Mouse (Mus musculus) kidney, embryonic 14.5 days (tissue): ENCODE results near the gene Cmc1. TPM values are rescaled to one million over a fixed set of nuclear protein-coding genes. Genes with fewer than 3 reads are reported as not detected.

ENCODE experiments used
- ATAC-seq: fragments of 200-750 bp; cut with Nextera tagmentation; 2 replicates; pipeline ENCODE4 v1.8.0; 2017; ENCODE audit warnings: moderate number of reproducible peaks, mild to moderate bottlenecking, moderate TSS enrichment, moderate library complexity; ENCODE audit not compliant: low FRiP score, low TSS enrichment
- H3K27ac ChIP-seq: fragments of 300-500 bp; sonication (generic); 2 replicates; pipeline ENCODE4 v1.5.1; 2014; ENCODE audit warnings: low read depth, mild to moderate bottlenecking, low read length, moderate library complexity, mixed read lengths
- H3K27me3 ChIP-seq: fragments of 300-500 bp; sonication (generic); 2 replicates; pipeline ENCODE4 v1.6.1; 2014; ENCODE audit warnings: mild to moderate bottlenecking, low read length; ENCODE audit not compliant: control insufficient read depth, insufficient read depth
- H3K36me3 ChIP-seq: fragments of 300-500 bp; sonication (generic); 2 replicates; pipeline ENCODE4 v1.6.1; 2014; ENCODE audit warnings: low read length, mixed read lengths; ENCODE audit not compliant: control insufficient read depth, insufficient read depth
- H3K4me1 ChIP-seq: fragments of 300-500 bp; sonication (generic); 2 replicates; pipeline ENCODE4 v1.6.1; 2014; ENCODE audit warnings: low read length, mixed read lengths; ENCODE audit not compliant: control insufficient read depth, insufficient read depth
- H3K4me2 ChIP-seq: fragments of 300-500 bp; sonication (generic); replicated peaks from 2 replicates; pipeline ENCODE4 v1.6.1; 2014; ENCODE audit warnings: low read depth, mild to moderate bottlenecking, low read length
- H3K4me3 ChIP-seq: fragments of 300-500 bp; sonication (generic); 2 replicates; pipeline ENCODE4 v1.5.1; 2014; ENCODE audit warnings: mild to moderate bottlenecking, low read length
- H3K9ac ChIP-seq: fragments of 300-500 bp; sonication (generic); 2 replicates; pipeline ENCODE4 v1.6.1; 2014; ENCODE audit warnings: low read depth, mild to moderate bottlenecking, low read length, moderate library complexity
- H3K9me3 ChIP-seq: fragments of 300-500 bp; sonication (generic); 2 replicates; pipeline ENCODE4 v1.6.1; 2016; ENCODE audit warnings: low read length; ENCODE audit not compliant: control insufficient read depth
- WGBS: fragments of 180-500 bp; shearing (Covaris S2); extraction: QIAGEN DNeasy Blood & Tissue Kit; methylation state at CpG from one replicate; pipeline ENCODE4 v1.1.7; 2014; 5-methylcytosine and 5-hydroxymethylcytosine counted together
- polyA plus RNA-seq: library from polyadenylated mRNA; unstranded; fragments of >200 nt; fragmentation: Nextera tagmentation; extraction: Ambion mirVana; gene quantifications from 2 replicates; pipeline ENCODE4 v1.2.1, GENCODE M21; 2014

Cmc1 gene
- polyA plus RNA-seq, 1 experiment from 2014 or later, result 52.6 TPM

DNA sequence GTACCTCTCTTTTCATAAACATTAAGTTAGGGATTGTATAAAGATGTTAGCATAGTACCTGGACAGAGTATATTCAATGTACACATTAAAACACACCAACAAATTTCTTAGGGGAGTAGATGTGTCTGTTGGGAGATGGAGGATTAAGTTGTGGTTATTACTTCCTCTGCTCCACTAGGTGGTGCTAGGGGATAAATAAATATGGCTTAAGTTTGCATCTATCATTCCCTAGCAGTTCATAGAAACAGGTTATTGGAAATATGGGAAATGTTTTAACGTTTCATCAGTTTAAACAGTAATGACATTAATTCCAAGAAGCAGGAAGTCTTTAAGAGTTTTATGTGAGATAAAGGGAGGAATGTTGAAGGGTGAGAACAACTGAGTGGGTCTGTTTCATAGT, 96.7 kb downstream of the Cmc1 start:
- H3K4me1 ChIP-seq, result no peaks in the 10 kb centered on the region
- no peaks in the 10 kb centered on the region for H3K27me3 ChIP-seq
- no peaks in the 10 kb centered on the region for H3K9me3 ChIP-seq
- 56% methylated on average over 1 of the region's 1 CpGs for WGBS
- peaks cover 38% of the 10 kb centered on the region for H3K36me3 ChIP-seq
- no peak for ATAC-seq
- H3K9ac ChIP-seq, result no peak overlapping the region
- H3K4me3 ChIP-seq, result no peak overlapping the region
- no peak overlapping the region for H3K4me2 ChIP-seq
- H3K27ac ChIP-seq, result no peak overlapping the region

DNA sequence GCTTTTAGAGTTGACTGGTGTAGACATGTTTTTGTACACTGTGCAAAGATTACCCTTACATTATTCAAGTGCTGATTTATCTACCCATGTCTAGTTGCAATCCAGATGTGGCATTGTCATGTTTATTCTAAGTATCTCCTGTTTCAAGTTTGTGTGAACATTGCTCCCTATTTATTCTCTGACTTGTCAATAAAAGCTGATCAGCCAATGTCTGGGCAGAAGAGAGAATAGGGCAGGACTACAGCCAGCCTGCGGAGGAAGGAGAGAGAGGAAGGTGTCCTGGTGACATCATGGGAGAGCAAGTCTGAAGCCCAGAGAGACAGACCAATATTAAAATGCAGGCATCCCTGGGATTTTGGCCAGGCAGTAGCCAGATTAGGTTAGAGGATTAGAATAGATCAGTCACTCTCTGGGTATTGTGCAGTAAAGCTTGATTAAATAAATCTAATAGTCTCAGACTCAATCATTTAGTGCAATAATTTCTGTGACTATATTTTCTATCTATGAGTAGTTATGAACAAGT, 104.9 kb downstream of the Cmc1 start:
- H3K4me3 ChIP-seq, result no peak overlapping the region
- no peak overlapping the region for H3K27ac ChIP-seq
- H3K27me3 ChIP-seq, result no peaks in the 10 kb centered on the region
- no peaks in the 10 kb centered on the region for H3K9me3 ChIP-seq
- H3K36me3 ChIP-seq, result peaks cover 14% of the 10 kb centered on the region; the same call in 1 of the 2 replicates
- ATAC-seq, result no peak
- no peak overlapping the region for H3K4me2 ChIP-seq
- H3K9ac ChIP-seq, result no peak overlapping the region
- peaks cover 10% of the 10 kb centered on the region for H3K4me1 ChIP-seq
- WGBS, result 72% methylated on average over 1 of the region's 1 CpGs

DNA sequence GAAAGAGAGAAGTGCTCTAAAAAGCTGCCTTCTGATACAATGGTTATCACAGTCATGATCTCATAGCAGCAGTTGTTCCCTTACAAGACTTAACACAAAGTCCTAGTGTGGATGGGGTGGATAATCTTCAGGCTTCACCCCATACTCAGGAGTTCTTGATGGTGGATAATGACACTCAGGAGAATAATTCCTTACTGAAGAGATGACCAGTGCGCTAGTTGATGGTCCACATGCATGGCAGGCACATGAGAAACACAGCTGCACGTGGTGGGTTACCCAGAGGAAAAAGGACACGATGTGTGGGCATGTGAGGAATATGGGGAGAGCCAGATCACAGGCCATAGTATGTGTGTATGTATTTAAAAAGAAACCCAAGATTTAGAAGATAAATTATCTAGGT, 106.4 kb downstream of the Cmc1 start:
- no peaks in the 10 kb centered on the region for H3K9me3 ChIP-seq
- H3K9ac ChIP-seq, result no peak overlapping the region
- H3K27ac ChIP-seq, result no peak overlapping the region
- peaks cover 10% of the 10 kb centered on the region for H3K4me1 ChIP-seq
- H3K36me3 ChIP-seq, result peaks cover 10% of the 10 kb centered on the region; the same call in 1 of the 2 replicates
- H3K27me3 ChIP-seq, result no peaks in the 10 kb centered on the region
- no peak overlapping the region for H3K4me2 ChIP-seq
- no peak for ATAC-seq
- WGBS, result 93% methylated on average over 3 of the region's 3 CpGs
- H3K4me3 ChIP-seq, result no peak overlapping the region

DNA sequence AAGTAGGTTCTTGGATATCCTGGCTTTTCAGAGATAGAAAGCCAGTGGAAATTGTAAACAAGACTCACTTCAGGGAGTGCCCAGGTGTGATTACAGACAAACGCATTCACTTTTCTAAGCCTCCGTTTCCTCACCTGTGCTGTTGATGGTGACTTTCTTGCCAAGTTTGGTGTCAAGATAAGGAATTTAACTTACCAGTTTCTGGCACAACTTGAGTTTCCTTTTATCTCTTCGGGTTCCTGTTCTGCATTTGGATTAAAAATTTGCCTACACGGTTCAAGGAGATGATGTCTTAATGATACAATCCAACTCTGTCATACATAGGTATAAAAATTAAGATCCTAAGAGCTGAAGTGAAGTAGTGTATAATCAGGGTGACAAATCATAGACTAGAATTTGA, 107.2 kb downstream of the Cmc1 start:
- 91% methylated on average over 4 of the region's 4 CpGs for WGBS
- no peaks in the 10 kb centered on the region for H3K9me3 ChIP-seq
- no peak for ATAC-seq

DNA sequence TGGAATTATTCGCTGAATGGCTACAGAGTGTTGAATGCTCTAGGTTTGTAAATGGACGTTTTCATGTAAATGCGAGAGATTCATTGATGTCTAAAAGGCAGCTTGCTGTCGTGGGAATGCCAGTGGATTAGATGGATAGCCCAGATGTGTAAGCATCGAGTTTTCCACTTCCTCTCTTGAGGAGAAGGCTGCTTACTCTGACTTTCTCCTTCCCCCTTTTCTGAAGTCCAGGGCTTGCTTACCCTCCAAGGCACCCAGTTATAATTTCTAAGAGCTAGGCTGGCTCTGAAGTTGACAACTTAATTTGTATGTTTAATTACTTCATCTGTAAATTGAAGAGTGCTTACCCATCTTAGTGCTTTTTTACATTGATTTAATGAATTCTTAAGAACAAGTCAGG, 108.3 kb downstream of the Cmc1 start:
- H3K4me2 ChIP-seq, result peak overlapping the region; percentile 67
- ATAC-seq, result no peak

More for the DNA sequence above, 107.2 kb downstream of the Cmc1 start:
- Histone ChIP-seq H3K4me1 (peaks cover 10% of the 10 kb centered on the region), H3K4me2 (no peak overlapping the region), H3K9ac (no peak overlapping the region), H3K4me3 (no peak overlapping the region), H3K27ac (no peak overlapping the region), H3K36me3 (peaks cover 5% of the 10 kb centered on the region; the same call in 1 of the 2 replicates), H3K27me3 (no peaks in the 10 kb centered on the region)

DNA sequence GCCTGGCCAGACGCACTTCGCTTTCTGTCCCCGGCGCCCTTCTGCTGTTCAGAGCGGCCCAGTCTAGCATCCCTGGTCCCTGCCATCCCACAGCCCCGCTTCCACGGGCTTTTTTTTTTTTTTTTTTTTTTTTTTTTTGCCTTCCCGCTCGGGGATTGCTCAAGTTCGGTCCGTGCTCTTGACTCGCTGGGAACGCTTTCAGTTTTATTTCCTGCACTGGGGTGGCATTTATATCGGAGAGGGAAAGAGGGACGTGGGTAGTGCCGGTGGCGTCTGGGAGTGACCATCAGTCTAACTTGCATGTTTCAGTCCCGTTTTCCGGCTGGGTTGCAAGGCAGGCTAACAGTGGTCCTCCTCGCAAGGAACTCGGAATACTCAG, 109.0 kb downstream of the Cmc1 start:
- Histone ChIP-seq H3K4me1 (peaks cover 10% of the 10 kb centered on the region), H3K9ac (peak overlapping the region; percentile 86), H3K9me3 (no peaks in the 10 kb centered on the region), H3K36me3 (no peaks in the 10 kb centered on the region; the same call in 1 of the 2 replicates), H3K4me2 (peak overlapping the region; percentile 67), H3K27ac (peak overlapping the region; percentile 94), H3K4me3 (peak overlapping the region; percentile 87), H3K27me3 (no peaks in the 10 kb centered on the region)
- WGBS, result under 1% methylated on average over 20 of the region's 21 CpGs
- 0 out of 2 replicates have a peak, but pooled peaks have one; percentile 1 for ATAC-seq

More for the DNA sequence above, 108.3 kb downstream of the Cmc1 start:
- Histone ChIP-seq H3K27me3 (no peaks in the 10 kb centered on the region), H3K27ac (no peak overlapping the region), H3K36me3 (no peaks in the 10 kb centered on the region; the same call in 1 of the 2 replicates), H3K4me1 (peaks cover 10% of the 10 kb centered on the region), H3K9me3 (no peaks in the 10 kb centered on the region), H3K4me3 (peak overlapping the region; percentile 87), H3K9ac (peak overlapping the region; percentile 86; the same call in 1 of the 2 replicates)
- 20% methylated on average over 5 of the region's 5 CpGs for WGBS

DNA sequence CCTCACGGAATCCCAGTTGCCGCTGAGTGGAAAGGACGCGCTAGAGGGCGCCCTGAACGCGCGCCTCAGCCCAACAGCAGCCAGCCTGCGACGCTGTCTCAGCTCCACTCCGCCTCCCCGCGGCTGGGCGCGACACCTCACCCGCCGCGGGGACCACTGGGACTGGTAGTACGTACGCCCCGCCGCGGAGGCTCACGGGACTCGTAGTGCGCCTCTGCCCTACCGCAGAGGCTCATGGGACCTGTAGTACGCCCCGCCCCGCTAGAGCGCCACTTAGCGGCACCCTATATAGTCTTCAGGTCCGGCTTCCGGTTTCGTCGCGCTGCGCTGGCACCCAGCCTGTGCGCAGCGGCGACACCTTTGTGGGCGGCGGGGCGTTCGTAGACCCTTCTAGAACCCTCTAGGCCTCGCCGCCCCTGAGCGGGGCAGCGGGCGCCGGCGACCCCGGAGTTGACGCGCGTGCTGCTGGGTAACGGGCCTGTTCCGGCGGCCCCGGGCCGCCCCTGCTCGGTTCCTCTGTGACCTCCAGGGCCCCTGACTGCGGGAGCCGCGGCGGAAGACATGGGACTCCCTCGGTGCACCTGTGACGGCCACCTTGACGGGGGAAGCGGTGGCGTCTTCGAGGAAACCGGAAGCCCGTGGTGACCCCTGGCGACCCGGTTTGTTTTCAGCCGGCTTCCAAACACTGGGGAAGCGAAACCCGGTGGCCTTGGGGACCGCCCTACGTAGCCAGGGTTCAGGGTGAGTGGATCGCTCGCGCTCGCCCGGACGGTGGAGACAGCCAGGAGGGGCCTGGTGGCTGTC, 109.6 kb downstream of the Cmc1 start, which contains the start of gene Azi2:
TSS of gene Azi2 (plus strand) at position 282 of the 804 bp plus-strand sequence.
- H3K9ac ChIP-seq, result peak within 1 kb of the TSS; percentile 86
- H3K9me3 ChIP-seq, result no peaks in the 10 kb centered on the region
- H3K36me3 ChIP-seq, result no peaks in the 10 kb centered on the region; the same call in 1 of the 2 replicates
- no peaks in the 10 kb centered on the region for H3K27me3 ChIP-seq
- H3K4me1 ChIP-seq, result peaks cover 10% of the 10 kb centered on the region
- H3K4me3 ChIP-seq, result peak within 1 kb of the TSS; percentile 87
- peak within 1 kb of the TSS; percentile 94 for H3K27ac ChIP-seq
- H3K4me2 ChIP-seq, result peak within 1 kb of the TSS; percentile 67
- WGBS, result under 1% methylated on average over 87 of the region's 87 CpGs
- peak; percentile 99 for ATAC-seq

DNA sequence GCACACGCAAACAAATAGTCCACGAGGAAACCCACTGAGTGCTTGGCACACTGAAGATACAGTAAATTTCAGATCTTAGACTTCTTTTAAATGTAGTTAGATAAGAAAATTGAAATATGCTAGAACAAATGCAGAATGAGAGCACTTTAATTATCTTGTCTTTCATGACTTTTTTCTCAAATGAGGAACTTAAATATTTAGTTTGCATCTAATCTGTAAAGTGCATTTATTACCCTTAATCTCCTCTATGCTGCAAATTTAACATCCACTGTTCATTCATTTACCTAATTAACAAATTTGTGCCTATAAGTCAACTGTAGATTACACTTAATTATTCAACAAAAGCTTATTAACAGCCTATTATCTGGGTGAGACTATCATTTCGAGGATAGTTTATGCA, 115.0 kb downstream of the Cmc1 start:
- no peak for ATAC-seq
- no peak overlapping the region for H3K9ac ChIP-seq
- WGBS, result 89% methylated on average over 3 of the region's 3 CpGs

DNA sequence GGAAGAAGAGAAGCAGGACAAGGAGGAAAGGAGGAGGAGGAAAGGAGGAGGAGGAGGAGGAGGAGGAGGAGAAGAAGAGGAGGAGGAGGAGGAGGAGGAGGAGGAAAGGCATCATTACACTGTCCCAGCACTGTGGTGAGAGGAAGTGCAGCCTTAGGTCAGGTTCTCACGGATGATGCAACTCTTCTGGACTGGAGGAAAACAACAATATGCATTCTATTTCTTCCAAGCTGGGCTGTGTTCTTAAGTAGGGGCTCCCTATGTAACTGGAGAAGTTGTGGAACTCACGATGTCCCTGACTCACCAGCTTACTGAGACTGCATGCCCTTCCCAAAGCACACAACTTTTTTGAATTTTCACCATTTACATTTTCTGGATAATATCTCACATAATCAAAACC, 118.3 kb downstream of the Cmc1 start:
- H3K4me3 ChIP-seq, result no peak overlapping the region
- no peaks in the 10 kb centered on the region for H3K9me3 ChIP-seq
- H3K4me2 ChIP-seq, result no peak overlapping the region
- H3K4me1 ChIP-seq, result no peaks in the 10 kb centered on the region
- no peaks in the 10 kb centered on the region for H3K27me3 ChIP-seq
- no peak overlapping the region for H3K9ac ChIP-seq
- 34% methylated on average over 2 of the region's 2 CpGs for WGBS
- no peaks in the 10 kb centered on the region for H3K36me3 ChIP-seq
- no peak overlapping the region for H3K27ac ChIP-seq
- no peak for ATAC-seq

More for the DNA sequence above, 115.0 kb downstream of the Cmc1 start:
- H3K36me3 ChIP-seq, result no peaks in the 10 kb centered on the region
- H3K4me2 ChIP-seq, result no peak overlapping the region
- no peak overlapping the region for H3K4me3 ChIP-seq
- no peaks in the 10 kb centered on the region for H3K9me3 ChIP-seq
- no peaks in the 10 kb centered on the region for H3K27me3 ChIP-seq
- no peak overlapping the region for H3K27ac ChIP-seq
- no peaks in the 10 kb centered on the region for H3K4me1 ChIP-seq
